Mouse (Mus musculus): ENCODE measurements around the gene Cdk5r1. TPM values are rescaled to one million over a fixed set of nuclear protein-coding genes. Genes with fewer than 3 reads are reported as not detected.

Gene Cdk5r1
- total RNA-seq, 2 experiments from 2014 or later = 2.2 to 3.9 TPM

Other genes with a start within 250 kb of the Cdk5r1 start
- gene Rhbdl3, start 176.1 kb upstream of the Cdk5r1 start, total RNA-seq (2021) = 1 to 10 TPM; 3.0 to 3.9 TPM
- gene 5730455P16Rik, start 99.0 kb upstream of the Cdk5r1 start, total RNA-seq (2021) = 10 to 100 TPM; 14.9 to 21.1 TPM
- gene Zfp207, start 93.7 kb upstream of the Cdk5r1 start, total RNA-seq (2021) = 100 to 1,000 TPM; 134 to 158 TPM
- 100 to 1,000 TPM; 108 to 118 TPM for gene Psmd11, start 48.4 kb upstream of the Cdk5r1 start, total RNA-seq (2021)

Data from adrenal gland, postnatal 10 days (tissue).